Mouse (Mus musculus): ENCODE results near the gene Gpr55. TPM values are rescaled to one million over a fixed set of nuclear protein-coding genes. Genes with fewer than 3 reads are reported as not detected.

Gene Gpr55
- polyA plus RNA-seq, 2 experiments from 2014 or later: 2.7 to 10.2 TPM

DNA sequence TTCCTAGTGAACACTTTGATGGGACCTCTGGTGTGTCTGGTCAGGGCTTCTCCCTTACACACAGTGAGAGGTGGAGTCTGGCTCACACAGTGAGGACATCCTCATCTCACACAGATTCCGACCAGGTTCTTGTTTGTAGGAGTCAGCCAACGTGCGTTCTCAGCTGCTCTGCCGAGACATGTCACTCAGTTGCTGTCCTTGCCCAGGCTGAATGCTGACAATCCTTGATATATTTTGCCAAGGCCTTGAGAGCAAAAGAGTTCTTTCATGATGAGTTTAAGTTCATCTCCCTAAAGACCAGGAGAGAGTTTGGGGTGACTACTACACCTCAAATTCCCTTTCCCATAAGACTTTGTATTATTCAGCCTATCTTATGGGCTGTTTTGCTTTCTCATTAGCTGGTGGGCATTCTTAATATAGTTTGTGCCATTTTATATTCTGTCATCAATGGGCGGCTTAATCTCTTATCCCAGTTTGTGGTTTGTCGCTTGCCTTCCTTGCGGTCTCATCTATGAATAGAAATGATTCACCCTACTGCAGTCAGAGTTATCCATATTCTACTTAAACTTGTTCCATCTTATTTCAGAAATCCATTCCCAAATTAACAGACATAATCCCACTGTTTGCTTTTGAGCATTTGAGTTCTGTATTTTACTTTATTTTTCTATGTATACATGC lies 47.6 kb downstream of the Gpr55 start:
- no peak for ATAC-seq

DNA sequence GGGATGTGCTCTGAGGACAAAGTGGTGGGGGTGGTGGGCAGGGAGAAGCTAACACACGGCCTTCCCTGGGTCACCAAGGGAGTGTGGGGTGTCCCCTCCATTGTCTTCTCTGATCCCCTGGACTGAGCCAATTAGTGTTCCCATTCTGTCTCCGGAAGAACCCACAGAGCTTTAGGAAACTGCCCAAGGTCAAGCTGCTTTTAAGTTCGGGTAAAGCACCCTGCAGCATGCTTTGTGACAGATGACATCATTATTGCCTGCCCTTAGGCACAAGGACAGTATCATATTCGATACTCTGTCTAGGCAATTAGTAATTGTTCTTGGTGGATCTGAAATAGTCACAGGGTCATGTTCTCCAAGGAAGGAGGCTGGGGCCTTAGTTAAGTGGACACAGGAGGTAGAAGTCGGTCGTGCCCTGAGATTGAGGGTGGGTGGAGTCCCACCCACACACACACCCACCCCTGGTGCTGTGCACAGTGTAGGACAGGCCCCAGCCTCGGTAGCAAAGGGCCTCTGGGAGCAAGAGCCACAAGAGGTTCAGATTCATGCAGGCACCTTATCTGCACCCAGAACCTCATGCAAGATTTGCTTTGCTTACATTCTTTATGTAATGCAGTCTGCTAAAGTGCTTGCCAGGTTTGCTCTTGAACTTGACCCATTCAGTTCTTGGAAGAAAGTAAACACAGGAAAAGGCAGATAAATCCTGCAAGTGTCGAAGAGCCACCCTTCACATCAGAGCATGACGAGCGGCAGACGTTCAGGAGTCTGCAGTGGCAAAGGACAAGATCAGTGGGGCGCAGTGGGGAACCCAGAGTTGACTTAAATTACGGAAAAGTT lies 51.8 kb downstream of the Gpr55 start:
- no peak for ATAC-seq

DNA sequence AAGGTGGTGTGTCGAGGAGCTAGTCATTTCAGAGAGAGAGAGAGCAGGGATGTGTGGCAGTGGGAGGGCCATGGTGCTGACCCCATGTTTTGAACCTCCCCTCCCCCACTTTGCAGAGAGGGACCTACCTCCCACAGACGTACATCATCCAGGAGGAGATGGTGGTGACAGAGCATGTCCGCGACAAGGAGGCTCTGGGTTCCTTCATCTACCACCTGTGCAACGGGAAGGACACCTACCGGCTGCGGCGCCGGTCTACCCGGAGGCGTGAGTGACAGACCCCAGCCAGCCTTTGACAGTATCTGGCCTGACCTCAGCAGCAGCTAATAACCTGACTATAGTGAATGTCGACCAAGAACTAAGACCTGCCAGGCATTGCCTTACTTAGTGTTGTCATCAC lies 53.9 kb downstream of the Gpr55 start:
- no peak for ATAC-seq

DNA sequence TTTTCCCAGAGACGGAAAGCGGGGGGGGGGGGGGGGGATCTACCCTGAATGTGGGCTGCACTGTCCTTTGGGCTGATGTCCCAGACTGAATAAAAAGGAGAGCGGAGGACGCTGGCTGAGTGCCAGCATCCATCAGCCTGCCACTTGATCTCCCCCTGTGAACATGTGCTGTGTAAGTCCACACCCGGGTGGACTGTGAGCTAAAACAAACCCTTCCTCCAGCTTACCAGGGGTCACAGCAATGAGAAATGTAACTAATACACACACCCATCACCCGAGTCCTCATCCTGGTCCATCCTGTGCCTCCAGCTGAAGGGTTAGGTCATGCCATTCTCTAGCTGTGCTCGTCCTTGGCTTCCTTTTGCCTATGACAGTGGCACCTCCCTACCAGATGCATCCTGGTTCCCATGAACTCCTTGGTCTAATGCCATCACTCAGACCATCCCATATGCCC lies 58.7 kb downstream of the Gpr55 start:
- ATAC-seq: no peak

DNA sequence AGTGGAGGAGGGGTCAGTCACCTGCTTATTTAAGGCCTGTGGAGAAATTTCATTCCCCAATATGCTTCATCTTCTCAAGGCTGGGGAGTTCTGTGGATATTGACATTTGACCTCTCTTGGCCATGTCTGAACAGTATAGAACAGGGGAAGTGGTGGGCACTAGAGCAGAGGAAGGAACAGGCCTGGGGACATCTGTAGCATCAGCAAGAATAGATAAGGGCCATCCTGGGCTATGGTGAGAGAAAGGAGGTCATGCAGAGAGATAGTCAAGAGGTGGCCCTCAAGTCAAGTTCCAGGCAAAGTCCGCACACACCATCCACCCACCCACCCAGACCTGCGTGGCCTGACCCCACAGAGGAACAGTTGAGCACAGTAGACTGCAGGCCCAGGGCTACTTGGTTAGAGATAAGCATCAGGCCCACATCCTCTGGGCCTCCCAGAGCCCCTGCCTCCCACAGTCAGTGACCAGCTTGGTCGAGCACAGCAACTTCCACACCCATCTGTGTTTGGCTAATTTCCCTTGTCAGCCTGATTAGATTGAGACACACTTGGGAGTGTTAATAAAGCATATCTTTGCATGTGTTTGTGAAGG lies 59.2 kb downstream of the Gpr55 start:
- ATAC-seq: no peak

DNA sequence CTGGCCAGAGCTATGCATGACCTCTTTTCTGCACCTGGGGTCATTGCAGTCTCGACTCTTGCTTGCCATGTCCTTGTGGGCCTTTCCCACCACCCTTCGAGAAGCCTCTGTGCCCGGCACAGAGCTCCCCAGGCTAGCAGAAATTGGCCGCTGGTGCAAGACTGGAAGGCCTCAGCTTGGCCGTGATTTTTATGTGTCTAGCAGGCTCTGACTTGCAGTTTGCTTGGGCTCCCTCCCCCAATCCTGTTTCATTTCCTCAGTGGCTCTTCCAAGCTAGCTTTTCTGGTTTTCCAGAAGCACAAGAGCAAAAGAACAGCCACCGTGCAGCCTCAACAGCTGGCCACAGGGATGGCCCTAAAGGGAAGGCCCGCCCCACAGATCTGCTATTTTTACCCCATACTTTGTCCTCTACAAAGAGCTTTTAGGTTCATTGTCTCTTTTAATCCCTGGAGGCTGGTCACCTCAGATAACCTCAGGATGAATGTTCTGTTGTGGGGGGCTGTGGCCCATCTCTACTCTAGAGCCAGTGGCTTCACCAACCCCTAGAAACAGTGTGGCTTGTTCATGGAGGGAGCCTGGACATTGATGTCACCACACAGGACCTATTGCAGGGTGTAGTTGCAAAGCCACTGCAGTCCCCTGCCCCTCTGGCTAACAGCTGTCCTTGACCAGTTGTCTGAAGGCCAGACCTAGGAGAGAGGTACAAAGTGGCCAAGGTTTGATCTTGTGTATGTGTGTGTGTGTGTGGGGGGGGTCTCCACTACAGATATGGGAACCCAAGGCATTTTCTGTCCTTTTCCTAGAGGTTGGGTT lies 60.1 kb downstream of the Gpr55 start:
- ATAC-seq: no peak

DNA sequence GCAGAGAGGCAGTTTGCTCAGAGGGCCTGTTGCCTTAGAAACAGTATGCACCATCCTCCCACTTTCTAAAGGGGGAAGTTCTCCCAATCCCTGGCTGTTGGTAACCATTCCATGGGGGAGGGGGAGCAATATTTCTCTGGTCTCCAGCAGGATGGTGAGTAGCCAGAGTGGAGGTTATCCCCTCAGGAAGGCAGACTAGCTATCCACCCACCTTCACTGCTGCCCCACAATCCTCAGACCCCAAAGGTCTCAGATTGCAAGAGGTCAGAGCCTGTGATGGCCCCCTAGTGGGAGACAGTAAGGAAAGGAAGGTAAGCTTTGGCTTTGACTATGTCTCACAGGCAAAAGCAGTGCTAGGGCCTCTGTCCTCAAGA lies 61.4 kb downstream of the Gpr55 start:
- ATAC-seq: no peak

DNA sequence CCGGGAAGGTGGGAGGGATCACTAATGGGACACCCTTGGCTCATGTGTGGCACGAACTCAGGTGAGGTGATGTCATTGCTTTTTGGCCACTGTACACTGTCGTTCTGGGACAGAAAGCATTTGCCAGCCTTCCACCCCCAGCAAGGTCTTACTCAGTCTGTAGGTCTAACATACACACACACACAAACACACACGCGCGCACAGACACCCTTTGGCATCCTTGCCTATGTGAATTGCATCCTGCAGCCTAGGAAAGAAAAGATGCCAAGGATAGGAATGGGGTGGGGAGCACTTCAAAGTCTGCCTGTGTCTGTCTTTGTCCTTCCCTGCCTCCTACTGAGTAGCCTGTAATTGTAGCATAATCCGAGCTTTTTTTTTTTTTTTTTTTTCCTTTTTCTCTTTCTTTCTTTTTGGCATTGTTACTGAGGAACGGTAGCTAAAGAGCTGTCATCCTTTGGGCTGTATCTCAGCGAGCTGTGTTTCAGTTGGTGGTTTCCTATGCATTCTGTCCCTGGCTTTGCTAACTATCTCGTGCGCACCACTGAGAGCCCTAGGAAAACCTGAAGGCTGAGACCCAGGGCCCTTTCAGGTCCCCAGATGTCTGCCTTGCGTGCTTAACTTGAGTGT lies 61.9 kb downstream of the Gpr55 start:
- ATAC-seq: no peak

DNA sequence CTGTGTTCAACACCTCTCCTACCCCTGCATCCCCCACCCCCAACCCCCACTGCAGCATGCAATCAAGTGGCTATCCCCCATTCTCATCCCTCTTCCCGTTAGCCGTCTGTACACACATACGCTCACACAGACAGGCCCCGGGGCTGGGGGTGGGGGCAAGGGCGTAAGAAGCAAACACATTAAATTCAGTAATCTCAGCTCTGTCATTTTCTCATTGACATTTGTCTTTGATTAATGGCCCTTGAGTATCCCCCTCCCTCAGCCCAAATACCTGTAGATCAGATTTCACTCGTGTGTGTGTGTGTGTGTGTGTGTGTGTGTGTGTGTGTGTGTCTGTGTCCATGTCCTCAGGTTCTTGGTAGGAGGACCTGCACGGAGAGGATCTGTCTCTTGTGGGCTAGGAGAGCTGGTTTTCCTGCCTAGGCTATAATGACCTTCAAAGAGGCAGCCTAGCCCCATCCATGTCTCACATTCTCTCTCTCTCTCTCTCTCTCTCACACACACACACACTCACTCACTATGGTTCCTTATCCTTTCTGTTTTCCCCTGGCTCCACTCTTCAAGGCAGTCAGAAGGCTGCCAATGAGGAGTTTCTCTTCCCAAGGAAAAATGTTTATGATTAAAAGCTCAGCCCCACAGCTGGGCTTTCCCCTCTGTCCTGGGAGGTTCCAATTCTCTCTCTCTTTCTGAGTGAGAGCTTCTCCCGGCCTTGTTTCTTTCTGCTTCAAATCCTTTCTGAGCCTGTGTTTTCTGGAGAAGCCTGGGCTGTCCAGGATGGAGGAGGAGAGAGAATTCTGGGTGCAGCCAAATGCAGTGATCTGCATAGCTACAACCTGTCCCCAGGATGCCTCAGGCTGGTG lies 62.7 kb downstream of the Gpr55 start:
- no peak for ATAC-seq

DNA sequence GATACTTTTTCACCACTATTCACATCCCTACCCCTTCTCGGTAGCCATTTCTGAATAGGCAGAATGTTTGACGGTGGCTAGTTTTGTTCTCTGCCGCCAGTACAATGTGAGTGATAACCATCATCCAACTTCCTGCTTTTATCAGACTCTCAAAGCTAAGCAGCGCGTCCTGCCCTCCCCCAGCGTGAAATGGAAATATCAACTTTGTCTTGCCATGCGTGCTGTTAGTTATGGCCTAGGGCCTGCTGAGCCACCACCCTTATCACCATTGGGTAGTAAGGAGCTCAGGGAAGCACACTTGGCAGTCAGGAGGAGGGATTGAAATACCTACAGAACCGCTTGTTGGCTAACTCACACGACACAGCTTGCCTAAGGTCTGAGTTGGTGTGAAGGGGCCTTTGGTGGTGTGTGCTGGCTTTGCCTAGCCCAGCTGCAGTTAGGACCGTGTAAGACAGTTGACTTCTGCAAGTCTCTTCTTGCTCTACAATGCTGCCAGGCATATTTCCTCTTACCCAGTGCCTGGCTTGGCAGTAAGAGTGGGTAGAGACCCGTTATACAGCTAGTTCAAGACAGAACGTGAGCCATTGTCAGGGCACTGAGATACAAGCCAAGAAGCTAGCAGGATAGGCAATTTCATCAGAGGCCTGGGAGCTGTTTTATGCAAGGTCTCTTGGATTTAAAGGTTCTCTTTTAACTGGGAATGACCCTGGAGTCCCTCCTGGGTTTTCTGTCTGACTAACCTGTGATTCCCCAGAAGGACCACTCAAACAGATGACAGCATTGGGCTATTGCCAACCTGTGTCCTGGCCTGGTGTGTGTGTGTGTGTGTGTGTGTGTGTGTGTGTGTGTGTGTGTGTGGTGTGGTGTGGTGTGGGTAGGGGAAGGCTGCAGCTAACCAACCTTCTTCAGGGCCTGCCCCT lies 63.8 kb downstream of the Gpr55 start:
- peak; percentile 70 for ATAC-seq

DNA sequence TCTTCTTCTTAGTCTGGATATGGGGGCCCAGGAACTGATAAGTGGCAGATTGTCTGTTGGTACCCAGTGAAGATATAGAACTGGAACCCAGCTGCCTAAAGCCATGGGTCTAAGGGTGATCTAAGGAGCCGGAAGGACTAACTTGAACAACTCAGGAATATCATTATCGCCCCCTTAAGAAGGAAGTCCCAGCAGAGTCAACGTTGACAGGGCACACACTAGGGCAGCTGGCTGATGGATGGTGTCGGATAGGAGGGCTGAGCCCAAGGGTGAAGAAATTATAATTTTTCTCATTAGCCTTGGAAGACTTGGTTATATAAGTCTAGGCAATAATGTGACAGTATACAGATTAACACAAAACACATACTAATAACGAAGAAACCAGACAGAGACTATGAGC lies 64.7 kb downstream of the Gpr55 start:
- no peak for ATAC-seq

DNA sequence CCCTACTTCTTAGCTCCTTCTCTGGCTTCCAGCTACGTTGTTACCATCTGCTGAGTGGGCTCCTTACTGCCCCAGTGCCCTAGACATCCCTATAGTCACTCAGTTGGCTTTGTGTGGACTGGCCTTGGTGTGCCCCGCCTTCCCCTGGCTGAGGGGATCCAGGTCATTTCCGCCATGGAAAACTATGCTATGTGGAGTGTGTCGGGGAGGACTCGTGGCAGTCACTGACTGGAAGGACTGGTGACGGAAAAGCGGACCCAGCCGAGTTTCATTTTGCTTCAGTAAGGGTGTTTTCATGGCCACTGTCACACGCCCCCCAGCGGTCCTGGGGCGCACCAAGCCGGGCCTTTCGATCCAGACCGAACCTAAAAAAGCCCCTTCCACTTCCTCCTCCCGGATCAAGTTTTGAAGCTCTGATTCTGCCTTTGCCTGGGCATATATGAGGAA lies 65.4 kb downstream of the Gpr55 start:
- peak; percentile 65 for ATAC-seq

DNA sequence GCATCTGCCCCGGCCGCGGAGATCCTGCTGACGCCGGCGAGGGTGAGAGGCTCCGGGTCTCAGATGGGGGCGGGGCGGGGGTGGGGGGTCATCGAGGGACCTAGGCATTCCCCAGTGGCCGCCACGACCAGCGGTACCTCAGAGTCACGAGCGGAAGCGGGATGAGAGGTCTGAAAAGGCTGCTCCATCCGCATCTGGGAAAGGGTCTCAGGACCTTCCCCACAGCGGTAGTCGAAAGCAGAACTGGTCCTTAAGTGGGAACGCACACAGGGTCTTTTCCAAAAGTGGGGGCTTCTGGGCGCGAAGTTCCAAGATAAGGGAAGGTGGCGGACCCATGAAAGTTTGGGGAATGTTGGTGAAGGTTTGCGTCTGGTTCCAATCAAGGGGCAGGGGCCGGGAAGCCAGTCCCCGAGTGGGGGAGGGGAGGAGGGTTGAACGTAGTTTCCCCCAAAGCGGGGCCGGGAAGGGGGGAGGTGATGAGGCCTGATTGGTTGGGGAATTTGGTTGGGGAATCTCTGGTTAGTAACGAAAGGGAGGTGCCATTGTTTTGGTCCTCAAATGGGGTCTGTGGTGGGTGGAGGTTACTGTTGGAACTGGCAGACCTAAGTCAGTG lies 66.0 kb downstream of the Gpr55 start:
- ATAC-seq: peak; percentile 8

DNA sequence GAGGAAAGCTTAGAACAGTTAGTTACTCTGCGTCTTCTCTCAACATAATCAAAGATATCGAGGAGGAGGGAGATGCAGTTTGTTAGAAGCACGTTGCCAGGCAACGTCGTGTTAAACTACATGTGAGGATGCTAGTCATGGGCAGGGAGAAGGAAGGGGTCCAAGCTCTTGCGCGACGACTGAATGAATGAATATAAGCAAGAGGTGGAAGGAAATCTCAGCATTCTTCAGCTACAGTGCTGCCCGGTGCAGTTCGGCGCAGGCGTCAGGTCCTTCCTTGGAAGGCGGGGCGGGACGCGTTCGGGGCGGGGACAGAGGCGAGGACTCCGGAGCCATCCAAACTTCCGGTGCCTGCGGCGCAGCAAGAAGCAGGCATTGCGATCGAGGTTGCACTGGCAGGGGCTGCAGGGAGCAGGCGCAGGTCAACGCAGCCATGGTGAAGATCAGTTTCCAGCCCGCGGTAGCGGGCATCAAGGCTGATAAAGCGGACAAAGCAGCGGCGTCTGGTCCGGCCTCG lies 66.5 kb downstream of the Gpr55 start, which contains the start of gene Itm2c:
Itm2c (plus strand) TSS at position 51 of the 517 bp plus-strand sequence.
- ATAC-seq: peak; percentile 56

Other genes with a start within 250 kb of the Gpr55 start
- gene A630001G21Rik, start 182.4 kb downstream of the Gpr55 start, polyA plus RNA-seq (2017; shearing (Covaris generic)): 10 to 100 TPM; 43.4 to 55.8 TPM
- gene Cab39, start 167.6 kb downstream of the Gpr55 start, polyA plus RNA-seq (2017; shearing (Covaris generic)): 10 to 100 TPM; 37.0 to 53.5 TPM
- gene Itm2c, start 66.7 kb downstream of the Gpr55 start, polyA plus RNA-seq (2017; shearing (Covaris generic)): 100 to 1,000 TPM; 106 to 170 TPM
- gene 4933407L21Rik, start 32.5 kb downstream of the Gpr55 start, polyA plus RNA-seq (2017; shearing (Covaris generic)): 1 to 10 TPM in 1 of 2 experiments, under 1 TPM in 1; 0.47 to 1.0 TPM
- gene Spata3, start 55.8 kb upstream of the Gpr55 start, polyA plus RNA-seq (2017; shearing (Covaris generic)): not detected
- gene 2810459M11Rik, start 84.9 kb upstream of the Gpr55 start, polyA plus RNA-seq (2017; shearing (Covaris generic)): not detected
- gene Psmd1, start 103.4 kb upstream of the Gpr55 start, polyA plus RNA-seq (2017; shearing (Covaris generic)): 10 to 100 TPM; 69.8 to 71.7 TPM
- under 1 TPM in 1 of 2 experiments, not detected in 1; 0.39 TPM for gene Htr2b, start 151.0 kb upstream of the Gpr55 start, polyA plus RNA-seq (2017; shearing (Covaris generic))
- not detected for gene Gm21972, start 172.6 kb upstream of the Gpr55 start, polyA plus RNA-seq (2017; shearing (Covaris generic))
- 1 to 10 TPM; 6.2 to 7.8 TPM for gene Armc9, start 193.8 kb upstream of the Gpr55 start, polyA plus RNA-seq (2017; shearing (Covaris generic))

All from CD4-positive, CD25-positive, alpha-beta regulatory T cell, adult 4 months (primary cell).